Mouse (Mus musculus) myocyte (in vitro differentiated cells): ENCODE measurements around the gene Rps5.

Experiments used
- MYOD1 ChIP-seq, 3 experiments: IDR thresholded peaks; one replicate each; pipeline ENCODE4 v1.6.1; 2011; ENCODE audit warnings: control low read depth in 2 of 3, low read depth in 2 of 3, mild to moderate bottlenecking in 2 of 3, moderate library complexity in 1 of 3; ENCODE audit not compliant: insufficient read length in 2 of 3, control insufficient read depth in 1 of 3
- POLR2A ChIP-seq: IDR thresholded peaks from one replicate; pipeline ENCODE4 v1.6.1; 2011; ENCODE audit warnings: low read depth, mild to moderate bottlenecking, control low read depth, moderate library complexity; ENCODE audit not compliant: insufficient read length
- POLR2AphosphoS2 ChIP-seq: IDR thresholded peaks from one replicate; pipeline ENCODE4 v1.6.1; 2011; ENCODE audit warnings: low read depth, control low read depth; ENCODE audit not compliant: insufficient read length

- no peak for TF ChIP-seq POLR2A
- TF ChIP-seq MYOD1 (IDR thresholded peaks at IDR 0.05; ENCODE audit: control insufficient read depth in 1 of 3, insufficient read length in 2 of 3, low read depth in 2 of 3) = no peak
- TF ChIP-seq POLR2AphosphoS2 = peak; percentile 46
Measured at GRCm38 (mm10) chr7:12910181-12910668, 11.9 kb upstream of the Rps5 start.
